Mouse (Mus musculus) skeletal muscle tissue, adult 2 months (tissue): ENCODE measurements around the gene Hagh.

Experiments used
- DNase-seq: peaks from one replicate; pipeline ENCODE4 v3.0.0-alpha.2; 2012; ENCODE audit warnings: low read depth, low spot score

Gene Hagh

GRCm38 (mm10) chr17:24839842-24840241 is at the start of gene Hagh:
Gene Hagh (plus strand): TSS chr17:24840143.
- no peak for DNase-seq

- no peak for DNase-seq
Measured at GRCm38 (mm10) chr17:24792190-24792589, 47.8 kb upstream of the Hagh start.

GRCm38 (mm10) chr17:24794791-24795190 is 45.2 kb upstream of the Hagh start:
- no peak for DNase-seq

GRCm38 (mm10) chr17:24796969-24797368 is 43.0 kb upstream of the Hagh start:
- DNase-seq = no peak

GRCm38 (mm10) chr17:24798229-24798628 is 41.7 kb upstream of the Hagh start:
- DNase-seq = no peak

GRCm38 (mm10) chr17:24799476-24799875 is 40.5 kb upstream of the Hagh start:
- DNase-seq = no peak

- no peak for DNase-seq
Measured at GRCm38 (mm10) chr17:24800524-24800923, 39.4 kb upstream of the Hagh start.

- no peak for DNase-seq
Measured at GRCm38 (mm10) chr17:24803952-24804951, 35.7 kb upstream of the Hagh start, which contains the start of gene Meiob. Gene Meiob (plus strand): TSS chr17:24804289.

GRCm38 (mm10) chr17:24811211-24811610 is 28.7 kb upstream of the Hagh start:
- no peak for DNase-seq

- DNase-seq = no peak
Measured at GRCm38 (mm10) chr17:24812215-24812614, 27.7 kb upstream of the Hagh start.

- DNase-seq = no peak
Measured at GRCm38 (mm10) chr17:24815256-24815655, 24.7 kb upstream of the Hagh start.

GRCm38 (mm10) chr17:24817503-24817902 is 22.4 kb upstream of the Hagh start:
- no peak for DNase-seq

- no peak for DNase-seq
Measured at GRCm38 (mm10) chr17:24818172-24818571, 21.8 kb upstream of the Hagh start.

GRCm38 (mm10) chr17:24819469-24819868 is 20.5 kb upstream of the Hagh start:
- DNase-seq = no peak

GRCm38 (mm10) chr17:24821351-24822280 is 18.3 kb upstream of the Hagh start:
- DNase-seq = peak; percentile 10

GRCm38 (mm10) chr17:24840341-24840740 is 398 bp downstream of the Hagh start:
- DNase-seq = no peak

GRCm38 (mm10) chr17:24841133-24841532 is 1.2 kb downstream of the Hagh start:
- no peak for DNase-seq

GRCm38 (mm10) chr17:24842631-24843030 is 2.7 kb downstream of the Hagh start:
- no peak for DNase-seq

GRCm38 (mm10) chr17:24844525-24844924 is 4.6 kb downstream of the Hagh start:
- no peak for DNase-seq

- no peak for DNase-seq
Measured at GRCm38 (mm10) chr17:24847386-24847785, 7.4 kb downstream of the Hagh start.

GRCm38 (mm10) chr17:24848600-24849031 is 8.7 kb downstream of the Hagh start:
- no peak for DNase-seq

GRCm38 (mm10) chr17:24849733-24850064 is 9.8 kb downstream of the Hagh start:
- DNase-seq = no peak
